Mouse (Mus musculus): ENCODE results near the gene Gtf2f2. TPM values are rescaled to one million over a fixed set of nuclear protein-coding genes. Genes with fewer than 3 reads are reported as not detected.
"Not testable (repeated sequence)": the region's sequence is repeated elsewhere in the genome, so short reads cannot be mapped to it uniquely, and the experiment has no call there.

Gene Gtf2f2
- polyA plus RNA-seq, 1 experiment: 12.4 TPM

- Histone ChIP-seq H3K4me1 (ENCODE audit: control insufficient read depth, insufficient read depth, insufficient read length, low read length) (no peaks in the 10 kb centered on the region), H3K27ac (replicated peaks; ENCODE audit: low read depth, low read length) (no peak overlapping the region), H3K4me3 (ENCODE audit: insufficient read depth, low read depth, low read length) (no peak overlapping the region)
Observed at GRCm38 (mm10) chr14:75976107-75976506, 34.6 kb downstream of the Gtf2f2 start.

- H3K27ac ChIP-seq (replicated peaks; ENCODE audit: low read depth, low read length): no peak overlapping the region
- H3K4me1 ChIP-seq (ENCODE audit: control insufficient read depth, insufficient read depth, insufficient read length, low read length): no peaks in the 10 kb centered on the region; the same call in 1 of the 2 replicates
- H3K4me3 ChIP-seq (ENCODE audit: insufficient read depth, low read depth, low read length): no peak overlapping the region
Observed at GRCm38 (mm10) chr14:75967291-75967690, 43.4 kb downstream of the Gtf2f2 start.

- Histone ChIP-seq H3K4me3 (ENCODE audit: insufficient read depth, low read depth, low read length) (no peak overlapping the region), H3K27ac (replicated peaks; ENCODE audit: low read depth, low read length) (no peak overlapping the region), H3K4me1 (ENCODE audit: control insufficient read depth, insufficient read depth, insufficient read length, low read length) (no peaks in the 10 kb centered on the region; the same call in 1 of the 2 replicates)
Observed at GRCm38 (mm10) chr14:75964433-75964832, 46.2 kb downstream of the Gtf2f2 start.

- Histone ChIP-seq H3K27ac (replicated peaks; ENCODE audit: low read depth, low read length) (no peak overlapping the region), H3K4me1 (ENCODE audit: control insufficient read depth, insufficient read depth, insufficient read length, low read length) (no peaks in the 10 kb centered on the region; the same call in 1 of the 2 replicates), H3K4me3 (ENCODE audit: insufficient read depth, low read depth, low read length) (no peak overlapping the region)
Observed at GRCm38 (mm10) chr14:75964000-75964399, 46.7 kb downstream of the Gtf2f2 start.

GRCm38 (mm10) chr14:75963215-75963614 is 47.5 kb downstream of the Gtf2f2 start:
- no peak overlapping the region for H3K27ac ChIP-seq (replicated peaks; ENCODE audit: low read depth, low read length)
- H3K4me3 ChIP-seq (ENCODE audit: insufficient read depth, low read depth, low read length): no peak overlapping the region
- H3K4me1 ChIP-seq (ENCODE audit: control insufficient read depth, insufficient read depth, insufficient read length, low read length): no peaks in the 10 kb centered on the region; the same call in 1 of the 2 replicates

GRCm38 (mm10) chr14:75962250-75962649 is 48.4 kb downstream of the Gtf2f2 start:
- no peak overlapping the region for H3K27ac ChIP-seq (replicated peaks; ENCODE audit: low read depth, low read length)
- H3K4me3 ChIP-seq (ENCODE audit: insufficient read depth, low read depth, low read length): no peak overlapping the region
- no peaks in the 10 kb centered on the region; the same call in 1 of the 2 replicates for H3K4me1 ChIP-seq (ENCODE audit: control insufficient read depth, insufficient read depth, insufficient read length, low read length)

- 0 out of 2 replicates have a peak, but pooled peaks cover 2% of the 10 kb centered on the region for H3K4me1 ChIP-seq (ENCODE audit: control insufficient read depth, insufficient read depth, insufficient read length, low read length)
- no peak within 1 kb of the TSS for H3K27ac ChIP-seq (replicated peaks; ENCODE audit: low read depth, low read length)
- H3K4me3 ChIP-seq (ENCODE audit: insufficient read depth, low read depth, low read length): no peak within 1 kb of the TSS
Observed at GRCm38 (mm10) chr14:75954766-75955165, 55.9 kb downstream of the Gtf2f2 start, which contains the start of gene Kctd4. Gene Kctd4, plus strand, starts transcription at chr14:75955009.

- Histone ChIP-seq H3K27ac (replicated peaks; ENCODE audit: low read depth, low read length) (no peak overlapping the region), H3K4me3 (ENCODE audit: insufficient read depth, low read depth, low read length) (no peak overlapping the region), H3K4me1 (ENCODE audit: control insufficient read depth, insufficient read depth, insufficient read length, low read length) (0 out of 2 replicates have a peak, but pooled peaks cover 2% of the 10 kb centered on the region)
Observed at GRCm38 (mm10) chr14:75953011-75953410, 57.7 kb downstream of the Gtf2f2 start.

GRCm38 (mm10) chr14:75947674-75948073 is 63.0 kb downstream of the Gtf2f2 start:
- H3K4me1 ChIP-seq (ENCODE audit: control insufficient read depth, insufficient read depth, insufficient read length, low read length): peaks cover 2% of the 10 kb centered on the region
- H3K4me3 ChIP-seq (ENCODE audit: insufficient read depth, low read depth, low read length): no peak overlapping the region
- no peak overlapping the region for H3K27ac ChIP-seq (replicated peaks; ENCODE audit: low read depth, low read length)

- Histone ChIP-seq H3K4me3 (ENCODE audit: insufficient read depth, low read depth, low read length) (no peak overlapping the region), H3K4me1 (ENCODE audit: control insufficient read depth, insufficient read depth, insufficient read length, low read length) (no peaks in the 10 kb centered on the region; the same call in 1 of the 2 replicates), H3K27ac (replicated peaks; ENCODE audit: low read depth, low read length) (no peak overlapping the region)
Observed at GRCm38 (mm10) chr14:75942365-75942764, 68.3 kb downstream of the Gtf2f2 start.

- Histone ChIP-seq H3K4me3 (ENCODE audit: insufficient read depth, low read depth, low read length) (no peak overlapping the region), H3K27ac (replicated peaks; ENCODE audit: low read depth, low read length) (no peak overlapping the region), H3K4me1 (ENCODE audit: control insufficient read depth, insufficient read depth, insufficient read length, low read length) (no peaks in the 10 kb centered on the region; the same call in 1 of the 2 replicates)
Observed at GRCm38 (mm10) chr14:75941500-75941899, 69.2 kb downstream of the Gtf2f2 start.

GRCm38 (mm10) chr14:75937714-75938113 is 73.0 kb downstream of the Gtf2f2 start:
- Histone ChIP-seq H3K27ac (replicated peaks; ENCODE audit: low read depth, low read length) (no peak overlapping the region), H3K4me3 (ENCODE audit: insufficient read depth, low read depth, low read length) (no peak overlapping the region)

GRCm38 (mm10) chr14:75934359-75934758 is 76.3 kb downstream of the Gtf2f2 start:
- Histone ChIP-seq H3K27ac (replicated peaks; ENCODE audit: low read depth, low read length) (no peak overlapping the region), H3K4me3 (ENCODE audit: insufficient read depth, low read depth, low read length) (no peak overlapping the region), H3K4me1 (ENCODE audit: control insufficient read depth, insufficient read depth, insufficient read length, low read length) (no peaks in the 10 kb centered on the region)

More at GRCm38 (mm10) chr14:75937714-75938113, 73.0 kb downstream of the Gtf2f2 start:
- H3K4me1 ChIP-seq (ENCODE audit: control insufficient read depth, insufficient read depth, insufficient read length, low read length): no peaks in the 10 kb centered on the region; the same call in 1 of the 2 replicates

GRCm38 (mm10) chr14:75931266-75931665 is 79.4 kb downstream of the Gtf2f2 start:
- H3K4me1 ChIP-seq (ENCODE audit: control insufficient read depth, insufficient read depth, insufficient read length, low read length): no peaks in the 10 kb centered on the region
- H3K4me3 ChIP-seq (ENCODE audit: insufficient read depth, low read depth, low read length): no peak overlapping the region
- H3K27ac ChIP-seq (replicated peaks; ENCODE audit: low read depth, low read length): no peak overlapping the region

GRCm38 (mm10) chr14:75929713-75930112 is 81.0 kb downstream of the Gtf2f2 start:
- not testable (repeated sequence) for H3K4me3 ChIP-seq (ENCODE audit: insufficient read depth, low read depth, low read length); H3K4me1 ChIP-seq (ENCODE audit: control insufficient read depth, insufficient read depth, insufficient read length, low read length); H3K27ac ChIP-seq (replicated peaks; ENCODE audit: low read depth, low read length)

- Histone ChIP-seq H3K4me3 (ENCODE audit: insufficient read depth, low read depth, low read length) (no peak overlapping the region), H3K4me1 (ENCODE audit: control insufficient read depth, insufficient read depth, insufficient read length, low read length) (no peaks in the 10 kb centered on the region), H3K27ac (replicated peaks; ENCODE audit: low read depth, low read length) (no peak overlapping the region)
Observed at GRCm38 (mm10) chr14:75923314-75924052, 87.2 kb downstream of the Gtf2f2 start.
